Mouse (Mus musculus): ENCODE results near the gene Cnst. TPM values are rescaled to one million over a fixed set of nuclear protein-coding genes. Genes with fewer than 3 reads are reported as not detected.
"Not testable (repeated sequence)": the region's sequence is repeated elsewhere in the genome, so short reads cannot be mapped to it uniquely, and the experiment has no call there.

Cnst gene
- 9.7 and 11.2 TPM in 2 replicates for polyA plus RNA-seq (2015; fragmentation: Nextera tagmentation; extraction: Ambion mirVana)

DNA sequence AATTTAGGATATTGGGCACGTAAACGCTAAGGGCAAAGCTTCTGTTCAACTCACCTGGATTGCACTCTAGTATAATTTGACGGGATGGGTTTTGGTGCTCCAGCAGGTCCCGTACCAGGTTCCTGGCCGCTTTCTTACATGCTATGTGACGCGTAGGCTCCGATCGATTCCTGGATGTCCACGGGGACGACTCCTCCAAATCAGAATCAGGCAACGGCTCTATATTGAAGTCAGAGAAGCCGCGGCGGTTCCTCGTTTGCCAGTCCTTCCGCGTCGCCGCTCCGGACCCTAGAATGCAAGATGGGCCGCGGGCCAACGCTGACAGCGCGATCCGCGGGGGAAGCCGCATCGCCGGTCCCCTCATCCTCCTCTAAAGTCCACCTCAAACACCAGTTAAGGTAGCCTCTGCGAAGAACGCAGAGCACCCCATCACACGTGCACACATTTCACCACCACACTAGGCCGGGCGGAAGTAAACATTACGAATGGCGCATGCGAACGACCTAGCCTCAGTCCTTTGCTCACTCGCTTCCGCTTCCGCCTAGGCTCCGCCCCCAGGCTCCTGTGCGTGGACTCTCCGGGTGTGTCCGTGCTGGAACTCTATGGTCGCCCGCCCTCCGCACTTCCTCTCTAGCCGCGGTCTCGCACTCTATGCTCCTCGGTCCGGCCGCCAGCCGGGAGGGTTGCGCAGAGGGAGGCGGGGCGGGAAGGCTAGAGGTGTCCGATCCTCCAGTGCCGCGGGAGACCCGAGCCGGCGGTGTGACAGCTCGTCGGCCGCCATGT lies at the start of gene Cnst, which contains the start of gene Tfb2m:
Cnst (plus strand) TSS at position 603 of the 783 bp plus-strand sequence.
Tfb2m (minus strand) TSS at position 500 of the 783 bp plus-strand sequence.
- not testable (repeated sequence) for H3K36me3 ChIP-seq (ENCODE audit: insufficient read depth, low read length); H3K27me3 ChIP-seq (ENCODE audit: insufficient read depth, low read length); H3K4me1 ChIP-seq (replicated peaks; ENCODE audit: insufficient read depth, low read length); H3K9me3 ChIP-seq (replicated peaks; ENCODE audit: low read length)
- Histone ChIP-seq H3K9ac (ENCODE audit: low read depth, low read length) (peak within 1 kb of the TSS; percentile 77), H3K4me3 (replicated peaks; ENCODE audit: low read depth, low read length) (peak within 1 kb of the TSS; percentile 70), H3K27ac (peak within 1 kb of the TSS; percentile 92), H3K4me2 (ENCODE audit: low read length) (peak within 1 kb of the TSS; percentile 64)
- DNase-seq (ENCODE audit: low spot score): peak; percentile 99
- whole genome bisulfite sequencing: under 1% methylated on average over 69 of the region's 69 CpGs
- ATAC-seq (replicated peaks; ENCODE audit: low FRiP score, low read depth): peak; percentile 100

GRCm38 (mm10) chr1:179499257-179499656 lies 46.9 kb upstream of the Cnst start:
- no peak for TF ChIP-seq CTCF (IDR thresholded peaks at IDR 0.05; ENCODE audit: low read depth)
- H3K36me3 ChIP-seq (ENCODE audit: insufficient read depth, low read length): no peaks in the 10 kb centered on the region
- no peak overlapping the region for H3K9ac ChIP-seq (ENCODE audit: low read depth, low read length)
- WGBS: 57% methylated on average over 3 of the region's 3 CpGs
- ATAC-seq (replicated peaks; ENCODE audit: low FRiP score, low read depth) (0 out of 2 replicates have a peak, but pooled peaks have one; percentile 21), DNase-seq (ENCODE audit: low spot score) (peak; percentile 86)
- H3K27ac ChIP-seq: 0 out of 2 replicates have a peak overlapping the region, but pooled peaks have one; percentile 25
- no peaks in the 10 kb centered on the region for H3K9me3 ChIP-seq (replicated peaks; ENCODE audit: low read length)
- H3K27me3 ChIP-seq (ENCODE audit: insufficient read depth, low read length): no peaks in the 10 kb centered on the region
- H3K4me3 ChIP-seq (replicated peaks; ENCODE audit: low read depth, low read length): no peak overlapping the region
- H3K4me2 ChIP-seq (ENCODE audit: low read length): no peak overlapping the region
- H3K4me1 ChIP-seq (replicated peaks; ENCODE audit: insufficient read depth, low read length): no peaks in the 10 kb centered on the region

- H3K4me3 ChIP-seq (replicated peaks; ENCODE audit: low read depth, low read length): no peak overlapping the region
- H3K4me1 ChIP-seq (replicated peaks; ENCODE audit: insufficient read depth, low read length): no peaks in the 10 kb centered on the region
- H3K36me3 ChIP-seq (ENCODE audit: insufficient read depth, low read length): no peaks in the 10 kb centered on the region
- ATAC-seq (replicated peaks; ENCODE audit: low FRiP score, low read depth) (no peak), DNase-seq (ENCODE audit: low spot score) (peak; percentile 57)
- peak; percentile 84 for TF ChIP-seq CTCF (IDR thresholded peaks at IDR 0.05; ENCODE audit: low read depth)
- no peaks in the 10 kb centered on the region for H3K9me3 ChIP-seq (replicated peaks; ENCODE audit: low read length)
- no peak overlapping the region for H3K9ac ChIP-seq (ENCODE audit: low read depth, low read length)
- no peaks in the 10 kb centered on the region for H3K27me3 ChIP-seq (ENCODE audit: insufficient read depth, low read length)
- 13% methylated on average over 3 of the region's 3 CpGs for WGBS
- H3K27ac ChIP-seq: no peak overlapping the region
- no peak overlapping the region for H3K4me2 ChIP-seq (ENCODE audit: low read length)
Observed at GRCm38 (mm10) chr1:179502565-179502964, 43.6 kb upstream of the Cnst start.

DNA sequence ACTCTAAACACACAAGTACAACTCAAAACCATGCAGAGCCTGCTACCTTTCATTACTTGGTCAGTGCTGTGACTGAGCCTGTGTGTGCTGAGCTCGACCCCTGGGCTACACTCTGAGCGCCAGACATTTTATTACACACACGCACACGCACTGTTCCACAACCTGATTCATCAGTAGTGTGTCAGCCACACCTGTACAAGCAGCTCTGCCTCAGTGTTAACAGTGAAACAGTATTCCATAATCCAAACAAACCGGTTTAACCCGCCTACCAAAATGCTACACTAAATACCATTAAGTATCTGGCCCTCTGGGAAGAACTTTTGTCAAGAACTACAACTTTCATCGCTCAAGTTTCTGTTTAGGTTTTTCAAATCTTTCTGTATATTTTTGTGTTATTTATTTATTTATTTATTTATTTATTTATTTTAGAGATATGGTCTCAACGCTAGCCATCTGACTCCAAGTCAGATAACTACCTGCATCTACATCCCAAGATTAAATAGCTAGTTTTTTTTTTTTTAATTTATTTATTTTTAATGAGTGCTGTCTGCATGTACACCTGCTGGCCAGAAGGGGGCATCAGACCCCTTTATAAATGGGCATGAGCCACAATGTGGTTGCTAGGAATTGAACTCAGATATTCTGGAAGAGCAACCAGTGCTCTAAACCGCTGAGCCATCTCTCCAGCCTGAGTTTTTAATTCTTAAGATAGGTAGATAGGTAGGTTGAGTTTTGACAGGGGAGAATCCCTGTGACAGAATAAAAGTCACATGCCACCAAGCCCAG lies 39.4 kb upstream of the Cnst start:
- Histone ChIP-seq H3K4me1 (replicated peaks; ENCODE audit: insufficient read depth, low read length) (no peaks in the 10 kb centered on the region), H3K27ac (no peak overlapping the region), H3K4me3 (replicated peaks; ENCODE audit: low read depth, low read length) (no peak overlapping the region), H3K9ac (ENCODE audit: low read depth, low read length) (no peak overlapping the region), H3K4me2 (ENCODE audit: low read length) (no peak overlapping the region), H3K9me3 (replicated peaks; ENCODE audit: low read length) (no peaks in the 10 kb centered on the region), H3K36me3 (ENCODE audit: insufficient read depth, low read length) (no peaks in the 10 kb centered on the region), H3K27me3 (ENCODE audit: insufficient read depth, low read length) (no peaks in the 10 kb centered on the region)
- TF ChIP-seq CTCF (IDR thresholded peaks at IDR 0.05; ENCODE audit: low read depth): peak; percentile 77
- ATAC-seq (replicated peaks; ENCODE audit: low FRiP score, low read depth) (no peak), DNase-seq (ENCODE audit: low spot score) (peak; percentile 66)
- WGBS: 62% methylated on average over 9 of the region's 9 CpGs

GRCm38 (mm10) chr1:179510546-179511340 lies 35.4 kb upstream of the Cnst start:
- Histone ChIP-seq H3K9me3 (replicated peaks; ENCODE audit: low read length) (no peaks in the 10 kb centered on the region), H3K9ac (ENCODE audit: low read depth, low read length) (no peak overlapping the region), H3K27me3 (ENCODE audit: insufficient read depth, low read length) (no peaks in the 10 kb centered on the region), H3K27ac (no peak overlapping the region), H3K4me3 (replicated peaks; ENCODE audit: low read depth, low read length) (no peak overlapping the region), H3K4me2 (ENCODE audit: low read length) (no peak overlapping the region), H3K36me3 (ENCODE audit: insufficient read depth, low read length) (no peaks in the 10 kb centered on the region), H3K4me1 (replicated peaks; ENCODE audit: insufficient read depth, low read length) (no peaks in the 10 kb centered on the region)
- TF ChIP-seq CTCF (IDR thresholded peaks at IDR 0.05; ENCODE audit: low read depth): no peak
- DNase-seq (ENCODE audit: low spot score) (no peak), ATAC-seq (replicated peaks; ENCODE audit: low FRiP score, low read depth) (0 out of 2 replicates have a peak, but pooled peaks have one; percentile 10)
- 67% methylated on average over 13 of the region's 13 CpGs for WGBS

DNA sequence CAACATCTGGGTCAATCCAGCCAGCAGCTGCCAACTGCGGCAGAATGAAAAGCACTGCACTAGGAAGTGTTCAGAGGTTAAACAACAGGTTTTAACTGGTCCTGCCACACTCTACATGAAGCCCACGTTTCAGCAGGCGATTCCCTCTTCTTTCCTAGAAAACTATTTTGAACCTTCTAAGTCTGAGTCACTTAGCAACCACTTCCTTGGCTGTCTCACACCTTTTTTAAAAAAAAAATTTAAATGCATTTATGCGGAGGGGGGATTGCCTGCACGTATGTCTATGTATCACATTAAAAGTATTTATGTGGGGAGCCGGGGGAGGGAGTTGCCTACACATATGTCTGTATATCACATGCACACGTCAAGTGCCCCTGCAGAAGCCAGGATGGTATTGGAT lies 34.3 kb upstream of the Cnst start:
- Histone ChIP-seq H3K4me1 (replicated peaks; ENCODE audit: insufficient read depth, low read length) (no peaks in the 10 kb centered on the region; the same call in 1 of the 2 replicates), H3K9me3 (replicated peaks; ENCODE audit: low read length) (no peaks in the 10 kb centered on the region), H3K9ac (ENCODE audit: low read depth, low read length) (no peak overlapping the region), H3K4me2 (ENCODE audit: low read length) (no peak overlapping the region), H3K27me3 (ENCODE audit: insufficient read depth, low read length) (no peaks in the 10 kb centered on the region), H3K4me3 (replicated peaks; ENCODE audit: low read depth, low read length) (no peak overlapping the region), H3K27ac (no peak overlapping the region), H3K36me3 (ENCODE audit: insufficient read depth, low read length) (no peaks in the 10 kb centered on the region)
- no peak for ATAC-seq (replicated peaks; ENCODE audit: low FRiP score, low read depth)
- no peak for TF ChIP-seq CTCF (IDR thresholded peaks at IDR 0.05; ENCODE audit: low read depth)
- DNase-seq (ENCODE audit: low spot score): no peak
- 62% methylated on average over 7 of the region's 7 CpGs for WGBS

Data from kidney, postnatal 0 days (tissue).